Mouse (Mus musculus) 416B (cell line): ENCODE measurements at regions not wholly inside any gene's neighbourhood (a gene's known extent, or its start where the extent isn't known, plus 50 kb on each side); places are given as distances from the start of the nearest gene placed in this dataset.
"Not testable (repeated sequence)": the region's sequence is repeated elsewhere in the genome, so short reads cannot be mapped to it uniquely, and the experiment has no call there.

Source experiments
- DNase-seq: peaks from one replicate; pipeline ENCODE4 v3.0.0; 2011; ENCODE audit warnings: low read depth

DNA sequence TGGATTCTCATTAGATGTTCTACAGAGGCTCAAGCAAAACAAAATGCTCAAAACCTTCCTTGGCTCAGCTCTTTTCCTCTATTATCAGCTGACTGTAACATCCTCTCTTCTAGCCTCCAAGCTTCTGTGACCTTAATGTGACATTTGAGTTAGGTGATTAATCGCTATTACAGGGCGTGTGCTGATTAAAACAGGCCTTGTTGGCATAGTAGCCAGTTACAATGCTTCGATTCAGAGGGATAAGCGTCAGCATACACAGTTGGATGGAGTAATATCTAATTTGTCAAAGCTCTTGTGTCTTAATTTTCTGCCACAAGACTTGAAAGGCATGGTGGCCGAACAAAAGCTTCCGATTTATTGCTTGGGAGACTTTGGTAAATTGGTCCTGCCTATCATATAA lies 378.2 kb downstream of the Fbxo8 start:
- DNase-seq: no peak

DNA sequence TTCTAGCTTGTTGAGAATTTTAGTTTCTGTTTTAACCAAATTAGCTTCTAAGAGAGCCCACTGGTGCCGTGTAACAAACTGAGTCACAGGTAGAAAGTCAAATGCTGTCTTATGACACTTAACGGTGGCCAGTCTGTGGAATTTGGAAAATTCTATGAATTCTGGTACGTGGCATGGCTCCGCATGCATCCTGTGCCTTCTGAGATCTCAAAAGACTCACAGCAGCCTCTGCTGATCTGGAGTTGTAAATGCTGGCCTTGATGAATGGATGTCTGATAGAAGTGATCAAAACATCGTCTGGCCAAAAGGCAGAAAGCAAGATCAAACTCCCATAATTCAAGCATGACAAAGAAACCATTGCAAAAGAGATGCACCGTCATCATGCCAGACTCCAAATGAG lies 381.5 kb downstream of the Fbxo8 start:
- DNase-seq: no peak

DNA sequence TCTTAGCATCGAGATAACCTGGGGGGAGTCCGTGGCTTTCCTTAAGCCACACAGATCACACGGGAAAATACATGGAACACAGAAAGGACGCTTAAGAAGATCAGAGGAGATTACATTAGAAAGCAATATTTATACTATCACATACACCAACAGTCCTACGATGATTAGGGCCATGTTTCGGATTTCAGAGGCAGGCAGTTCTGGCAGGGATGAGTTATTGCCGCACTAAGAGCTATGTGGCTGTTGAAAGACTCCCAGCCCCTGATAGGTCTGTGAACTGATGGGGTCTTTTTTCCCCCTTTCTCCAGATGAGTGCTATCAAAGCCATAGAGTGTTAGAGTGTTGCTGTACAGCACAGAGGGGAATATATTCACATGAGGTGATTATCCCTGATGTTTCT lies 358.6 kb upstream of the Hand2 start:
- DNase-seq: no peak

DNA sequence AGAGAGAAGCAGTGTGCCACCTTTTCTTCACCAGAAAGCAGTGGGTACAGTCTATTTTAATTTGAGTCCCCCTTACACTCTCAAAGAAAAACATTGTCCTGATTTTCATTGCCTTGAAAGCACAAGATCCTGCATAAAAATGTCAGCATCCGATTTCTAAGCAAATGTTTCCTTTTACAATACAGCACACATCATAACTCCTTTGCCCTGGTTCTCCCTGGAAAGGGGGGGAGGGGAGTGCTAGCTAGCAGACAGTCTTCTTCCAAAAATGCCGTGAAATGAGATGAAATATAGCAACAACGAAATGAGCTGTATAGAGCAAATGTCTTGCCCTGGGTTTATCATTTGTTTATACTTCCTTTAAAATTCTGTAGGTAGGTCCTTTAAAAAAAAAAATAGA lies 350.5 kb upstream of the Hand2 start:
- DNase-seq: no peak

DNA sequence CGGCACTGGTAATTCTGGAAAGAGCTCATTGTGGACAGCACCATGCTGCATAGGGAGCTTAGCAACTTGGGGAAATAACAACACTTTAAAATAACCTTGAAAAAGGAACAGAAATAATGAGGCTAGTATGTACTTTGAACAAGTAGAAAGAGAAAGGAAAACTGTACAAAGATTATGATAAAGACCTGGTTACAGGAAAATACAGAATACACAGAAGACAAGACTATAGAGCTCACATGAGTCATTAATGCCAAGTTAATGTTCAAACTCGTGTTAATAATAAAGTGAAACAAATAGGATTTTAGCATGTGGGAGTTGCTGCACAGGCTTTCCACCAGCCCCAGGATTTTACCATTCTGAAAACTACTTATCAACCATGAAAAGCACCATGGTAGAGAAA lies 341.8 kb upstream of the Hand2 start:
- DNase-seq: no peak

DNA sequence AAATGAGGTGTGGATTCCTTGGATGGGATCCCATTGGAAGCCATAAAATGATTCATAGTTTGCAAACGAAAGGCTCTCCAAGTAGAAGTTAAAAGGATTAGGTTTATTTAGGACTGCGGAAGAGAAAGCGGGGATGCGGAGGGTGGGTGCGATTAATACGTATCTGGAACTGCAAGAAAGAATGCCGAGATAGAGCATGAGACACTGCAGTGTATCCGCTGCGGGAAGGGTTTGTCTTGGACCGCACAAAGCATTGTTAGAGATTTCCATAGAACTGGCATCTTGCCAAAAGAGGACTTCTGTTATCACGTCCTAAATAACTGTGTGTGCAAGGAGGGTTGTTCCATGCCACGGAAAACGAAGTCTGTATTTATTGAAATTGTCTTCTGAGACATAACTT lies 341.4 kb upstream of the Hand2 start:
- no peak for DNase-seq

DNA sequence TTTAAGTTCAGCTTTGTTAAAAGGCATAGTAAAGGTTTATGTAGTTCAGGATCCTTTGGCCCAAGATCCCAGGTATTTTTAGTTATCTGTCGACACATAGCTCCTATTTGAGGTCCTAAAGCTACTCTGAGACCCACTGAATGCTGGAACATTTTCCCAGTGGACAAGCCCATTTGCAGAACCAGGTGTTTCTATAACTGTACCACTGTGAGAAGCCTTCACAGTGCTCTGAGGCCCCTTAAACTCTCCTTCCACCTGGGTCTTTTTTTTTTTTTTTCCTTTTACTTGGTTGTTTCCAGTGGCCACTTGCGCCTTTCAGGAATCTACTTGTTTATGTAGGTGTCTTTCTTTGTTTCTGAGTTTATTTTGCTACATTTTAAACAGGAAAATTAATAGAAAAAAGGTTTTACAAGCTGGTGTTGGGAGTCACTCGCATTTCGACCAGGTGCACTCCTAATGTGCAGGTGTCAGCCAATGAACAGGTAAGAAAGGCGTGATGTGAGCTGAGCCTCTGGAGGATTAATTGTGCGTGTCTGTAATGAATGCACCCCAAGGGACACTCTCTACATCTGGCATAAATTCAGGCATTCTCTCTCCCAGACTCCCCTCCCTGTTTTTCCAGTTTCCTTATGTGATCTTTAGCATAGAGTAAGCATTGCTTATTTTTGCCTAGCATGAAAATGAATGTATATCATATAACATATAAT lies 310.3 kb upstream of the Hand2 start:
- DNase-seq: no peak

DNA sequence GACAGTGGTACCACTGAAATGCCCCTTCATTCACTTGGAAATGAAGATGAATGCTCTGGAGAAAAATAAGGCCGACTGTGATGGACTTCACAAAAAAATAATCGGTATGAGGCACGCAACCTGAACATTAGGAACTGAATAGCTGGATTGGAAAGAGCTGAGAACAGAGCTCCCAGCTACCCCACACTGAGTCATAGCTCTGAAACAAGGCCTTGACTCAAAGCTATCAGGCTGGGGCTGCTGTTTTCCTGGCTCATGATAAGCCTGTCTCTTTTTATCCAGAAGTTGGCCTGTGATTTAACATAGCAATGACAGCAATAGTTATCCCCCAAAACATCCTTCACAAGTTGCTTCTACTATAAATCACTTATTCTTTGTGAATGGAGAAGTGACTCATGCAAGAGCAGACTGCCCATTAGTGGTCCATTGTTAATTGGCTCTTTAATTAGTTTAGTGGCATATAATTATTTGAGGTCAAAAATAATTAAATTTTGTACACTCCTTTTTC lies 306.9 kb upstream of the Hand2 start:
- DNase-seq: no peak

DNA sequence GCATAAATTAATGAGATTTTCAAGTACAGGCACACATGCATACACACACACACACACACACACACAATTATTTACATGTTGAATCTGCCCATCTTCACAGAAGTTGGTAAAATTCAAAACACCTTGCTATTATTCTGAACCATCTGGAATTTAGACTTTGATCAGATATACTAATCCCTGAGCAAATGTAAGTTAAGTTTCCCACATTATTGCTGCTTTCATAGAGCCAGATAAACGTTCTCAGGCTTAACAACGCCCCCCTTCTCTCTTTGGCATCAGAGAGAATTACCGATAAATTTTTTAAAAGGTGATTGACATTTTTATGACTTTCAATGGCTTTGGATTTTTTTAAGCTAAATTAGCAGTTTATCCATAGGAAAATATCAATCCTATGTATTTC lies 304.5 kb upstream of the Hand2 start:
- no peak for DNase-seq

DNA sequence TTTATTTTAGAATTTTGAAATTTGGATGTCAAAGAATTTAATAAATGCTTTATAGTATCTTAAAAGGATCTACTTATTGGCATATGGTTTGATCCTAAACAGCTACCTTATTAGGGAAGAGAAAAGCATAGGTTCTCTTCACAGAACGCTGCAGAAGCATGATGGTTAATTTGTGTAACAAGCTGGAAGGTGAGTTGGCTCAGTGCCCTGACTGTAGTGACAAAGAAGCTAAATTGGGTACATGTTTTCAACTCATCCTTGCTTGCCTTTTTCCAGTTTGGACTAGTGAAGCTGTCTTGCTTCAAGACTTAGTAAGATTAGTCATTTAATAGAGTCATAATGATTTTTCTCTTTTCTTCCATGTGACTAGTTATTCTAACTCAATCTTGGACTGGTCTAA lies 292.7 kb upstream of the Hand2 start:
- DNase-seq: not testable (repeated sequence)

DNA sequence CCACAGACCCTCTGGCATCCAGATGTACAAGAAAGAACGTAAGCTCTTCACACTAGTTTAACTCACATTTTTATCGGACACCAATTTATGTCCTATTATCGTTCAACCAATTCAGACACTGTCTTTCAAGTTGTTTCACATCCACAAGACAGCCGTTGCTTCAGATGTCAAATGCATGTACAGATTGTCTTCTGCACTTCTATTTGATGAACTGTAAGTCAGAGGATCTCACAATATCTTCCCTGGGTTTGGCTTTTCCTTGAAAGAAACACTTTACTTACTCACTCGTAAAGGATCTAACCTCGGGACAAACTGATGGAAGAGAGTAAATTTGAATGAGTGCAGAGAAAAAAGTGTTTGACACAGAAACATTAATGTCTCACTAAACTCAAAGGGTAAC lies 272.3 kb upstream of the Hand2 start:
- DNase-seq: no peak

DNA sequence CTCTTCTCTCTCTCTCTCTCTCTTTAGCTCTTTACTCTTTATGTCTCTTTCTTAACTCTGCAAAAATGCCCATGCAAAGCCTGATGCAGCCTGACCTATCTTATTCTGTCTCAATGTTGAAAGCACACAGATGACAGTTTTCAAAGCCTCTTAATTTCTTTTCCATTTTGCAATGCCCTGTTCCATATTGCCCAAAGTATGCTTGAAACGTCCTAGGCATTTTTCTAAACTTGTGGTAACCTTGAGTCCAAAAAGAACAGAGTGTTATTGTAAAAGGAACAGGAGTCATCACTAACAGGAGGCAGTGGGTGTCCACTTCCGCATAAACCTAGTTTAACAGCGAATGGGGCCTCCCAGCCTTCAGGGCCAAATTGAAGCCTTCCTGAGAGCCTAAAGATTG lies 271.9 kb upstream of the Hand2 start:
- no peak for DNase-seq

DNA sequence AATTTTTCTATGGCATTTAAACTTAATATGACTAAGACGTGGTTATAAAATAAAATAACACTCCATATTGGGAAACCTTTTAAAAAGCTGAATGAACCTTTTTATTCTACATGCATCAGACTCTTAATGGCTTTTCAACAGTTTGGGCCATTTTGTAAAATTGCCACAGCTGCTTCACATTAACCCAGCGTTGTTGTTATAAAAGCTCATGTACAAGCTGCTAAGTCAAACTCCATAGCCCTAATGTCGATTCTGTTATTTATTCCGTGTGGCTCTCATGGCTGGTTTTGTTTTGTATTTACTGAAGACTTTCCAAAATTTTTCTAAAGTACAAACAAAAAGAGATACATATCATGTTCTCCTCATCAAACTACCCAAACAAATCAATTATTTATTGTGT lies 268.1 kb upstream of the Hand2 start:
- DNase-seq: no peak

DNA sequence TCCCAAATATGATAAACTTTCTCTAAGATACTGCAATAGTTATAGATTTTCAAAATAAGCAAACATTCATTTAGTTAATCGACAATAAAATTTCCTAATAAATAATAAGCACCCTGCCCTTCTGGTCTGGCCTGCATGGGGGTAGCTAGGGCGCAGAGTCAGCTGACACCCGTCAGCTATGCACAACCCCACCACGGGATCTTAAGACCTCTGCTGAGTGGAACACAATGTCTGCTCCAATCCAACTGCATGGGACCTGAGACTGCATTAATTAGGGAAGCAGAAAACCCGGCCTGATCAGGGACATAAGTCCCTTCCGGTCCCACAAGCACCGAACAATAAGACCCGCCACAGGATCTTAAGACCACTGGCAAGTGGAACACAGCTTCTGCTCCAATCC lies 243.8 kb upstream of the Hand2 start:
- no peak for DNase-seq

DNA sequence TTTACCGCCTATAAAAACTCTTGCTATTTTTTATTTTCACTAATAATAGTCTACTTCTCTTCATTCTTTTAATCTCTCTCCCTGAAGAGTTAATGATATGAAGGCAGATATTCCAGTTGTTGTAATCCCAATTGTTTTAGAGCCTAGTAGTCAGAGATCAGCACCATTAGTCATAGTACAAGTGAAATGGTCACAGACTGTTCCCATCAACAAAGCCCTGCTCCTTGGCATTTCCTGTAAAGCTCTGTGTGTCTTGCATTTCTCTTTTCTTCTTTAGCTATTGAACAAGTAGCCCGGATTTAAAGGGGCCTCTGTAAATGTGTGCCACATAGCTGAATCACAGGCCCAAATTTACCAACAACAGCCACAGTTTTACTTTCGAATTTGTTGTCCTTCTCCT lies 234.0 kb upstream of the Hand2 start:
- DNase-seq: no peak

DNA sequence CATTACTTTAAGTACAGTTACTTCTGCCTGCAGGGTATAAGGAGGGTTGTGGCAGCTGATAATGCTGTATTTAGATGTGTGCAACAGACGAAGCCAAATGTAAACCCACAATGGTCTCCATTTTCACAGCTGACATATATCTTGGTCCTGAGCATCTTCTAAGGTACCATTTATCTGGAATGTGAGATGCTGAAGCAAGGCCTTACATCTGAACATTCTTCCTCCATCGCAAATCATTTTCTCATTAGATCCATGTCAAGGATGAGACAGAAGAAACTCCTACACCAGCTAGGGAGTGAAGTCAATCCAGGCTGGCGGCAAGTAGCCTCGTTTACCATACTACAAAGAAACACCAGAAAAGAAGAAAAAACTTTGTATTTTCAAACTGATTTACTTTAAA lies 228.4 kb upstream of the Hand2 start:
- DNase-seq: no peak

DNA sequence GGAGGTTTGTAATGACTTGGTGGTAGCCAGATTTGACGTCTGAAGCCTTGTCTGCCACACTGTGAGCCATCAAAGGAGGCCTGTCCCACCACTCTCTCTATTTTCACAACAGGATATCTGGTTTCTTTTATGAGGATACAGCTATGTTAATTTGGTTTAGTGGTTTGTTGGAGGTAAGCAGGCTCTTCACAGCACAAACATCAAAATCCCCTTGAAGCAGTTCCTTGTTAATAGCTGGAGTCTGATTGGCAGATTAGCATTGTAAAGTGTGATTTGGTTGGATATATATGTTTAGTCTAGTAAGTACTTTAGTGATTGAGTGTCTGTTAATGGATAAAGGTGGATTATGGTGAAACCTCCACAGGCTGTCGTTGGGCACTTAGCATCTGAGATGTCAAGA lies 225.6 kb upstream of the Hand2 start:
- no peak for DNase-seq

DNA sequence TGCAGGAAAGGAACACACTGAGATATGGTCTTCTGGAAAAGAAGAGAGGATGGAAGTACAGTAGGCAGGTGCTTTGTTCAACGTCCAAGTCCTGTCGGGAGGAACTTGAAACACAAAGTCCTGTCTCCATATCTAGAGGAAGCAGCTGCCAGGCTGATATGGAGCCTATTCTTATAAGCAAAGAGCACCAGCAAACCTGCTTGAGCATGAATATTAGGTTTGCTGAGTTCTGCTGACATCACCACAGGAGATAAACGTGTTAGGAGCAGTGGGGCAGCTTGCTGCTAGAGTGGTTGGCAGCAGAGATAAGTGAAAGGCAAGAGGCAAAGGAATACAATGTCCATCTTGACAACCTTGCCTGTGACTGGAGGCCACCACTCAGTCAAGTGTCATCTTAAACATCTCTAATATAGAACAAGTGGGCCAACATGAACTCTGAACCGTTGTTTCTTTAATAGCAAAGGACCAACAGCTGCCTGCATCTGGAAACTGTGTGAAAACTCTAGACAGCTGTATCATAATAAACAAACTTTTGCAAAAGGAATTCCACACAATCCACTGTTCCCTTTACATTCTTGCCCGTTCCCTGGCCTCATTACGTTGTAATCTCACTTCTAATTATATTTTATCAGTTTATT lies 209.9 kb upstream of the Hand2 start:
- DNase-seq: not testable (repeated sequence)

DNA sequence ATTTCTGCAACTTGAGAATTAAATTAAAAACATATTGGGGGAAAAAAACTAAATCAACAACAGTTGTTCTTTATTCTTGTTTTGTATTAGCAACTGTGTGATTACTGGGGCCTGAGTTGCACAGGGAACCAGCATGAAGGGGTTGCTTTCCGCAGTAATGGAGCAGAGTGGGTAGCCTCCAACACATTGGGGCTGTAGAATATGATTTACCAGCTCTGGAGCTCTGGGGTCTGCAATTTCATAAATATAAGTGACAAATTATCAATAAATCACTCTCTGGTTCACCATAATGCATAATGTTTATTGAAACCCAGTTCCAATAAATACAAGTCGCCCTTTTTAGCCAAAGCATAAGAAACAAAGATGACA lies 209.4 kb upstream of the Hand2 start:
- no peak for DNase-seq

DNA sequence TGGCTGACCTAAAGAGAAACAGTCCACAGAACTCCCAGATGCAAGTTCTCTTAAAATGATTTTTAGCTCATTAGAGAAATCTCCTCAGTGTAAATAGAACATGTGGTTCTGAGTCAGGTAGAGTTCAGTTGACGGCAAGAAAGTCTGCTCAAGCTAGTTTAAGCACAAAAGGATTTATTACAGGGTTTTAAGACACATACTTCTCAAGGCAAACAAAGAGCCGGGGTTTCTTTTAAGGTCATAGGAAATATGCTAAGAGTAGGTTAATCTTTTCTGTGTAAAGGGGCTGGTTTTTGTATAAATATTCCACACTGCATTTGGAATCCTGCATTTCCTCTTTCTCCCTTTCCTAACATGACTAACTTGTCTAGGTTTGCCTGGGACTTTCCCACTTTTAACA lies 206.9 kb upstream of the Hand2 start:
- DNase-seq: no peak

DNA sequence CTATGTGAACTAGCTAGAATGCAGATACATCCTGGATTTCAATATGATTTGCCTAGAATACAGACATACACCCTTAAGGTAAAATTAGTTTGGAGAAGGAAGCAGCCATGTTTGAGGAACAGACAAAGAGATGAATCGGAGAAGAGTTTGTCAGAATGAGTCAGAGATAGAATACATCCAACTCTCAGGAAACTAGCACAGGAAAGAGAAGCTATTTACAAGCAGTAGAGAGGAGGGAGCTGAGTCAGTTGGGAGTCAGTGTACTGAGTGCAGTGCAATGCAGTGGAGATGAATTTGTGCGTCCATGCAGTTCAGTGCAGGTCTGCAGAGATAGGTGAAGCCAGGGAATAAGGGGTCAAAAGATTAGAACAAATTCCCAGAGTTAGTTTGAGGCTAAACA lies 205.5 kb upstream of the Hand2 start:
- DNase-seq: no peak

DNA sequence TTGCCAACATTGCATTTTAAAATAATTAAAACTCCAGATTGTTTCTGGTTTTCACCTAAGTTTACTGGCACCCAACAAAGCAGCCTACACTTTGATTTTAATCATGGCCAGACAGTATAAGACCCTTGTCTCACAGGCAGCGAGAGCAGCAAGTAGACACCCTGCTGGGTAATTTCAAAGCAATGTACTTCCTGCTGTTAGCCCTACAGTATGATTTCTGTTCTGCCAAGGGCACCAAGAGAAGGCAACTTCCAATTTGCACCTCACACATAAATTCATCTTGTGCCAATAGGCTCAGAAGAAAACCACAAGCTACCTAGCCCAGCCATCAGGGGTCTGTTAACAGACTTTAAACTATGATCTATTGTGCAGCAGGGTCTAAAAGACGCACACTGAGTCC lies 186.7 kb upstream of the Hand2 start:
- no peak for DNase-seq

DNA sequence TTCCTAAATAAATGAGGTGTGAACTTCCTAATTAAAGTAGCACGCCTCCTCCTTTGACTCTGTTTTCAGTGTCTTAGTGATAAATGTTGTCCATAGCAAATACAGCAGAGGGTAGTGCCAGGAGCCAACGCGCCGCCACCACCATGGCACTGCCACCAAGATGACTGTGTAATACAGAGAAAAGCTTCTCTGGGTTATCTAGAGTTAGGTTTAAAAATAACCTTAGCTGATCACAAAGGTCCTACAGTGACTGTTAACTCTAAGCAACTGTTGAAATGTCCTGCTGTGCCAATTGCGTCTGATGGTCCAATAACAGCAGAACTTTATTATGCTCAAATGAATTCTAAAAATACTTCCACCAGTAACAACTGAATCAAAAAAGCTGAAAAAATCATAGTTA lies 186.1 kb upstream of the Hand2 start:
- DNase-seq: no peak

DNA sequence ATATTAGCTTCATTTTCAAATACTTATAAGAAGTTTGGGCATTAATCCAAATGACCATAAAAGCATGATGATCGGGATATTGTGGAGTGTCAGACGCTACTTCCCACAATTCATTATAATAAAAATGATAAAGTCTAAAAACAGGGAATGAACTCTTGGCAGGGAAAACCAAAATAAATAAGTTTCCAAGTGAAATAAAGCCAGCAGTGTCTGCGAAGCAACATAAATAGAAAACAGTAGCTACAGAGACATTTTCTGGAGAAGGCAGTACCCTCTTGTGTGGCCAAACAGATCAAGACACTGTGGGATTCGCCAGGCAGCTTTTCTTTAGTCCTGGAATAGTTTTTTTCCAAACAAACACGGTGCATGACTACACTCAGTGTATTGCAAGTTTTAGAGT lies 172.7 kb upstream of the Hand2 start:
- no peak for DNase-seq
